Mouse (Mus musculus) bone marrow macrophage, adult 2 months (primary cell): ENCODE data around the gene Ptprd. TPM values are rescaled to one million over a fixed set of nuclear protein-coding genes. Genes with fewer than 3 reads are reported as not detected.
"Not testable (repeated sequence)": the region's sequence is repeated elsewhere in the genome, so short reads cannot be mapped to it uniquely, and the experiment has no call there.

Experiments used
- H3K27ac ChIP-seq: 2 replicates; pipeline ENCODE4 v1.5.1; 2012; ENCODE audit warnings: low read depth, low read length; ENCODE audit not compliant: insufficient read depth
- H3K4me1 ChIP-seq: 2 replicates; pipeline ENCODE4 v1.6.1; 2012; ENCODE audit warnings: low read length; ENCODE audit not compliant: control insufficient read depth, insufficient read depth
- H3K4me3 ChIP-seq: 2 replicates; pipeline ENCODE4 v1.5.1; 2012; ENCODE audit warnings: mild to moderate bottlenecking, low read length, moderate library complexity; ENCODE audit not compliant: insufficient read depth
- CTCF ChIP-seq: IDR thresholded peaks from 2 replicates; pipeline ENCODE4 v1.5.1; 2012; ENCODE audit warnings: low read depth, mild to moderate bottlenecking, low read length, moderate library complexity
- POLR2A ChIP-seq: IDR thresholded peaks from 2 replicates; pipeline ENCODE4 v1.6.1; 2012; ENCODE audit warnings: mild to moderate bottlenecking, low read depth, low read length, borderline replicate concordance
- polyA plus RNA-seq: library from polyadenylated mRNA; stranded (reverse); fragments of >200 nt; gene quantifications from 2 replicates; pipeline ENCODE4 v1.2.4, GENCODE M21; 2012; ENCODE audit not compliant: missing spikeins, insufficient read depth, insufficient read length

Gene Ptprd
- polyA plus RNA-seq, 1 experiment: 1.4 TPM

- TF ChIP-seq POLR2A (no peak), CTCF (no peak)
- H3K27ac ChIP-seq: no peak overlapping the region
- no peak overlapping the region for H3K4me3 ChIP-seq
- H3K4me1 ChIP-seq: no peaks in the 10 kb centered on the region
These were observed 2138.5 kb downstream of the Ptprd start for GRCm38 (mm10) chr4:76073286-76073685.

GRCm38 (mm10) chr4:76071720-76072119 lies 2140.0 kb downstream of the Ptprd start:
- no peak for TF ChIP-seq CTCF
- no peak for TF ChIP-seq POLR2A
- H3K4me1 ChIP-seq: no peaks in the 10 kb centered on the region

GRCm38 (mm10) chr4:76056836-76057235 lies 2154.9 kb downstream of the Ptprd start:
- no peaks in the 10 kb centered on the region for H3K4me1 ChIP-seq
- H3K4me3 ChIP-seq: no peak overlapping the region
- no peak overlapping the region for H3K27ac ChIP-seq
- TF ChIP-seq CTCF (no peak), POLR2A (no peak)

More at GRCm38 (mm10) chr4:76071720-76072119, 2140.0 kb downstream of the Ptprd start:
- H3K27ac ChIP-seq: no peak overlapping the region
- H3K4me3 ChIP-seq: no peak overlapping the region

DNA sequence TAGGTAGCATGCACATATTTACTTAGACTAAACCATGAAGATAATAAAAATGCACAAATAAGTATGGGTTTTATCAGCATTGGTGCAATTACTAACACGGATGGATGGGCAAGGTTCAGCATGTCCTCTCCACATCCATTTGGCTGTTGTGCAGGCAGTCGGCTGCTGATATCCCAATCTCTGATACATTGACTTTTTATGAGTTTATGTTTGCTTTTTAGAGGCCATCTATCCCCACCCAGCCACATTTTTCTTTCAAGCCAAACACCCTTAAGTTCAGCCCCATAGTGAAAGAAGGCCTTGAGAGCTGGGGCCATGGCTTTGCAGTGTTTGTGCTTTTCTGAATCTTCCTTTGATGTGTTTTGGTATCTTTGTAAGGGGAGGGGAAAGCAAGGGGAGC lies 2166.1 kb downstream of the Ptprd start:
- Histone ChIP-seq H3K4me3 (no peak overlapping the region), H3K4me1 (no peaks in the 10 kb centered on the region), H3K27ac (no peak overlapping the region)
- TF ChIP-seq CTCF (no peak), POLR2A (no peak)

DNA sequence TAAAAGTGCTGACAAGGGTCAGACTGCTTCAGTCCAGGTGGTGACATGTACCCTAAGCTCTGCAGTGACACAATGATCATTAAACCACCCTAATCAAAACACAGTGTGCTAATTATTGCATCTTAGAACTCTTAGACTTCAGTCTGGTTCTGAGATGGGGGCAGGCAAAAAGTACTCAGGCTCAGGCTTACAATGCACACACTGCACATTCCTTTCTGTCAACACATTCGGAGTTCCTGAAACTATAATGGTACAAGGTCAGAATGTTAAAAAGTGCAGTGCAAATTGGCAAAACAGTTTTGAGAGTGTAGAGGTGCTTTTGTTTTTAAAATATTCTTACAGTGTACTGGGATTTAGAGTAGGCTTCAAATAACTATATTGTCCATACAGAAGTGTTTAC lies 2167.0 kb downstream of the Ptprd start:
- H3K4me1 ChIP-seq: no peaks in the 10 kb centered on the region
- no peak for TF ChIP-seq CTCF
- no peak for TF ChIP-seq POLR2A
- H3K4me3 ChIP-seq: no peak overlapping the region
- H3K27ac ChIP-seq: no peak overlapping the region

DNA sequence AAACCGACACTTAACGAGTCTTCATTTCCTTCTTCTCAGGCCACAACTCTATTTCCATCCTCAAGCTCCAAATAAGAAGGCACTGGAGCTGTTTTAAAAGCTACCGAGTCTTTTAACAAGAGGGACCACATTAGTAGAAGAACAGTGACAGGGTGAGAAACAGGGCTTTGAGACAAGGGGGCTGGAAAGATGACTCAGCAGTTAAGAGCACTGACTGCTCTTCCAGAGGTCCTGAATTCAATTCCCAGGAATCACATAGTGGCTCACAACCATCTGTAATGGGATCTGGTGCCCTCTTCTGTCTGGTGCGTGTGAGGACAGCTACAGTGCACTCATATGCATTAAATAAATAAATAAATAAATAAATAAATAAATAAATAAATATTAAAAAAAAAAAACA lies 2174.6 kb downstream of the Ptprd start:
- not testable (repeated sequence) for H3K4me3 ChIP-seq, H3K4me1 ChIP-seq, H3K27ac ChIP-seq

GRCm38 (mm10) chr4:76025571-76026325 lies 2186.0 kb downstream of the Ptprd start:
- no peak overlapping the region for H3K4me3 ChIP-seq
- no peak overlapping the region for H3K27ac ChIP-seq
- no peak for TF ChIP-seq POLR2A
- no peaks in the 10 kb centered on the region for H3K4me1 ChIP-seq

- Histone ChIP-seq H3K4me3 (no peak overlapping the region), H3K27ac (no peak overlapping the region), H3K4me1 (no peaks in the 10 kb centered on the region)
- no peak for TF ChIP-seq CTCF
- no peak for TF ChIP-seq POLR2A
These were observed 2187.3 kb downstream of the Ptprd start for GRCm38 (mm10) chr4:76024502-76024821.

- no peaks in the 10 kb centered on the region for H3K4me1 ChIP-seq
- TF ChIP-seq CTCF (no peak), POLR2A (no peak)
- H3K4me3 ChIP-seq: no peak overlapping the region
- H3K27ac ChIP-seq: no peak overlapping the region
These were observed 2187.8 kb downstream of the Ptprd start for GRCm38 (mm10) chr4:76023756-76024501.

GRCm38 (mm10) chr4:76021670-76022069 lies 2190.1 kb downstream of the Ptprd start:
- TF ChIP-seq CTCF: no peak

DNA sequence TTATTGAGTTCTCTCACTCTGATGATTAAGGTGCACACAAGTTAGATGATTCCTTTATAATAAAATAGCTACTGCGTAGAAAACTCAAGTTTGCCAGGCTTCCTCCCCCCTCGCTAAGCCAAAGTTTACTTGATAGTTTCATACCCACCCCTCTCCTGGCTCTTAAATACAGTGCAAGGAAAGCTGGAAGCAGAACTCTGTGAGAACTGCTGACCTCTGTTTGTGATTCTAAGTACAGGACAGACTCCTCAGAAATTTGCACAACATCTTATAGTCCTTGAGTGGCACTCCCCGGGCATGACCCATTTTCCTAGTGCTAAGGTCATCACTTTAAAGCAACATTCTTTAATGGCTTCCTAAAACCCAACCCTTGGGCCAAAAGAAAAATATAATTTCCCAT lies 2196.7 kb downstream of the Ptprd start:
- Histone ChIP-seq H3K27ac (no peak overlapping the region), H3K4me3 (no peak overlapping the region), H3K4me1 (no peaks in the 10 kb centered on the region)
- TF ChIP-seq CTCF (no peak), POLR2A (no peak)

More at GRCm38 (mm10) chr4:76021670-76022069, 2190.1 kb downstream of the Ptprd start:
- Histone ChIP-seq H3K27ac (no peak overlapping the region), H3K4me1 (no peaks in the 10 kb centered on the region), H3K4me3 (no peak overlapping the region)
